Mouse (Mus musculus) limb, embryonic 14.5 days (tissue): ENCODE data around the gene Ypel4. TPM values are rescaled to one million over a fixed set of nuclear protein-coding genes. Genes with fewer than 3 reads are reported as not detected.
"Not testable (repeated sequence)": the region's sequence is repeated elsewhere in the genome, so short reads cannot be mapped to it uniquely, and the experiment has no call there.

Experiments used
- ATAC-seq: fragments of 200-750 bp; cut with Nextera tagmentation; 2 replicates; pipeline ENCODE4 v1.8.0; 2017; ENCODE audit warnings: low read depth, moderate number of reproducible peaks, moderate TSS enrichment; ENCODE audit not compliant: low FRiP score
- DNase-seq: peaks from one replicate; pipeline ENCODE4 v3.0.0-alpha.2; 2015; ENCODE audit warnings: low spot score
- H3K27ac ChIP-seq: fragments of 300-500 bp; sonication (generic); replicated peaks from 2 replicates; pipeline ENCODE4 v1.5.1; 2014; ENCODE audit warnings: low read depth, mild to moderate bottlenecking, low read length, moderate library complexity, mixed read lengths
- H3K27me3 ChIP-seq: fragments of 300-500 bp; sonication (generic); 2 replicates; pipeline ENCODE4 v1.6.1; 2014; ENCODE audit warnings: low read length, mixed read lengths; ENCODE audit not compliant: control insufficient read depth, insufficient read depth
- H3K36me3 ChIP-seq: fragments of 300-500 bp; sonication (generic); 2 replicates; pipeline ENCODE4 v1.6.1; 2014; ENCODE audit warnings: mild to moderate bottlenecking, low read length, moderate library complexity, mixed read lengths; ENCODE audit not compliant: control insufficient read depth, insufficient read depth
- H3K4me1 ChIP-seq: fragments of 300-500 bp; sonication (generic); 2 replicates; pipeline ENCODE4 v1.6.1; 2014; ENCODE audit warnings: antibody characterized with exemption, low read length, mixed read lengths; ENCODE audit not compliant: control insufficient read depth, insufficient read depth
- H3K4me2 ChIP-seq: fragments of 300-500 bp; sonication (generic); replicated peaks from 2 replicates; pipeline ENCODE4 v1.6.1; 2014; ENCODE audit warnings: low read depth, mild to moderate bottlenecking, low read length, moderate library complexity; ENCODE audit not compliant: severe bottlenecking
- H3K4me3 ChIP-seq: fragments of 300-500 bp; sonication (generic); replicated peaks from 2 replicates; pipeline ENCODE4 v1.5.1; 2014; ENCODE audit warnings: low read length
- H3K9ac ChIP-seq: fragments of 300-500 bp; sonication (generic); 2 replicates; pipeline ENCODE4 v1.6.1; 2014; ENCODE audit warnings: mild to moderate bottlenecking, low read depth, low read length, moderate library complexity; ENCODE audit not compliant: severe bottlenecking
- H3K9me3 ChIP-seq: fragments of 300-500 bp; sonication (generic); 2 replicates; pipeline ENCODE4 v1.6.1; 2016; ENCODE audit warnings: low read length; ENCODE audit not compliant: control insufficient read depth
- POLR2A ChIP-seq: fragments of 200-500 bp; IDR thresholded peaks from 2 replicates; pipeline ENCODE4 v1.8.0; 2012; ENCODE audit warnings: inconsistent platforms, mild to moderate bottlenecking, moderate library complexity, borderline replicate concordance; ENCODE audit not compliant: insufficient read depth, insufficient read length; ENCODE audit errors: extremely low read depth
- WGBS: fragments of 180-500 bp; shearing (Covaris S2); extraction: QIAGEN DNeasy Blood & Tissue Kit; methylation state at CpG from one replicate; pipeline ENCODE4 v1.1.7; 2014; 5-methylcytosine and 5-hydroxymethylcytosine counted together
- polyA plus RNA-seq, 2 experiments: library from polyadenylated mRNA; depleted of rRNA in 1 of 2; stranded (reverse) in 1 of 2; unstranded in 1 of 2; fragments of >200 nt; fragmentation: Nextera tagmentation in 1 of 2; extraction: Ambion mirVana in 1 of 2; gene quantifications; 2 replicates each; pipeline versions ENCODE4 v1.2.1 to v1.2.3; 2012 to 2014

Ypel4 gene
- polyA plus RNA-seq, 2 experiments: 7.4 to 14.6 TPM

- WGBS: 93% methylated on average over 14 of the region's 14 CpGs
- Histone ChIP-seq H3K4me3 (no peak overlapping the region), H3K4me1 (peaks cover 10% of the 10 kb centered on the region; the same call in 1 of the 2 replicates), H3K27me3 (no peaks in the 10 kb centered on the region), H3K36me3 (peaks cover 22% of the 10 kb centered on the region), H3K4me2 (no peak overlapping the region), H3K9ac (no peak overlapping the region), H3K9me3 (no peaks in the 10 kb centered on the region), H3K27ac (no peak overlapping the region)
- no peak for TF ChIP-seq POLR2A
- ATAC-seq: no peak
- no peak for DNase-seq
Observed at GRCm38 (mm10) chr2:84723856-84724255, 10.0 kb upstream of the Ypel4 start.

GRCm38 (mm10) chr2:84725770-84726169 is 8.1 kb upstream of the Ypel4 start:
- DNase-seq (no peak), ATAC-seq (no peak)
- Histone ChIP-seq H3K9me3 (no peaks in the 10 kb centered on the region), H3K27ac (no peak overlapping the region), H3K36me3 (peaks cover 22% of the 10 kb centered on the region), H3K9ac (no peak overlapping the region), H3K4me3 (no peak overlapping the region), H3K4me2 (no peak overlapping the region), H3K4me1 (peaks cover 10% of the 10 kb centered on the region; the same call in 1 of the 2 replicates), H3K27me3 (no peaks in the 10 kb centered on the region)
- no peak for TF ChIP-seq POLR2A
- WGBS: 88% methylated on average over 10 of the region's 10 CpGs

GRCm38 (mm10) chr2:84726716-84727115 is 7.1 kb upstream of the Ypel4 start:
- Histone ChIP-seq H3K9me3 (no peaks in the 10 kb centered on the region), H3K9ac (peak overlapping the region; percentile 60), H3K4me3 (peak overlapping the region; percentile 60), H3K27me3 (no peaks in the 10 kb centered on the region), H3K4me1 (peaks cover 10% of the 10 kb centered on the region; the same call in 1 of the 2 replicates), H3K27ac (no peak overlapping the region), H3K4me2 (peak overlapping the region; percentile 80), H3K36me3 (peaks cover 18% of the 10 kb centered on the region)
- no peak for TF ChIP-seq POLR2A
- 2% methylated on average over 9 of the region's 9 CpGs for WGBS
- ATAC-seq (no peak), DNase-seq (no peak)

- Histone ChIP-seq H3K4me2 (peak within 1 kb of the TSS; percentile 80), H3K36me3 (peaks cover 18% of the 10 kb centered on the region), H3K9ac (peak within 1 kb of the TSS; percentile 60), H3K27ac (peak within 1 kb of the TSS; percentile 82), H3K4me3 (peak within 1 kb of the TSS; percentile 60), H3K9me3 (no peaks in the 10 kb centered on the region), H3K4me1 (peaks cover 10% of the 10 kb centered on the region; the same call in 1 of the 2 replicates), H3K27me3 (no peaks in the 10 kb centered on the region)
- TF ChIP-seq POLR2A: peak; percentile 83; the same call in 1 of the 2 replicates
- 0% methylated on average over 39 of the region's 39 CpGs for WGBS
- peak; percentile 99 for DNase-seq
- peak; percentile 97 for ATAC-seq
Observed at GRCm38 (mm10) chr2:84727172-84727858, 6.5 kb upstream of the Ypel4 start, which contains the start of gene Clp1. Clp1 (minus strand) TSS chr2:84727350.

GRCm38 (mm10) chr2:84728191-84728590 is 5.7 kb upstream of the Ypel4 start:
- 74% methylated on average over 5 of the region's 5 CpGs for WGBS
- not testable (repeated sequence) for H3K27me3 ChIP-seq, H3K9ac ChIP-seq, H3K27ac ChIP-seq, DNase-seq, H3K4me2 ChIP-seq, H3K4me1 ChIP-seq, ATAC-seq, H3K9me3 ChIP-seq, H3K4me3 ChIP-seq
- peaks cover 18% of the 10 kb centered on the region for H3K36me3 ChIP-seq
